Mouse (Mus musculus) Patski (cell line): ENCODE measurements around the gene Kif20b. TPM values are rescaled to one million over a fixed set of nuclear protein-coding genes. Genes with fewer than 3 reads are reported as not detected.

Source experiments
- ATAC-seq: fragments of 100-300 bp; one replicate; pipeline ENCODE4 v1.8.0; 2021
- CTCF ChIA-PET: fragments of 350-600 bp; sonication (Branson Sonifier 250); formaldehyde crosslinking; loops from one replicate; lab custom pipeline; 2022; ENCODE audit warnings: inconsistent platforms; lab: Charles Lee
- POLR2A ChIA-PET: fragments of 350-600 bp; sonication (Branson Sonifier 250); formaldehyde crosslinking; loops from one replicate; lab custom pipeline; 2022; ENCODE audit warnings: antibody characterized with exemption, inconsistent platforms; lab: Charles Lee
- DNase-seq: peaks from one replicate; pipeline ENCODE4 v3.0.0-alpha.2; 2011; ENCODE audit warnings: low read depth, low spot score
- H3K27me3 ChIP-seq: fragments of 371-371 bp; one replicate; pipeline ENCODE4 v1.5.1; 2021
- CTCF ChIP-seq: fragments of 100-300 bp; IDR thresholded peaks from one replicate; pipeline ENCODE4 v1.5.1; 2021
- in situ Hi-C: fragments of 300-500 bp; cut with MboI; formaldehyde crosslinking; loops from 3 replicates; pipeline ENCODE4 v1.11.1; 2018; ENCODE audit warnings: low pct_unique_long_range_greater_than_20kb, mixed read lengths
- polyA plus RNA-seq: library from polyadenylated mRNA; unstranded; gene quantifications from one replicate; pipeline ENCODE4 v1.2.3, GENCODE M21; 2021

Gene Kif20b
- polyA plus RNA-seq, 1 experiment from 2014 or later, result 34.1 TPM

- DNase-seq (no peak), ATAC-seq (no peak)
- in situ Hi-C loops, result no loop called here
- CTCF ChIA-PET, result interaction anchor here (1.3 kb wide), 2 partner anchors 10 to 13 kb away, joined by 3 read pairs; partner anchors contain the start of gene Kif20b
- peaks cover 31% of the 10 kb centered on the region for H3K27me3 ChIP-seq
- POLR2A ChIA-PET, result no interaction called here
- no peak for TF ChIP-seq CTCF
These were observed 9.8 kb upstream of the Kif20b start for GRCm38 (mm10) chr19:34912366-34912765.

- peaks cover 8% of the 10 kb centered on the region for H3K27me3 ChIP-seq
- TF ChIP-seq CTCF, result no peak
- ChIA-PET POLR2A (no interaction called here), CTCF (no interaction called here)
- no peak for DNase-seq
- in situ Hi-C loops, result no loop called here
- no peak for ATAC-seq
These were observed 2.1 kb upstream of the Kif20b start for GRCm38 (mm10) chr19:34920066-34920465.

- POLR2A ChIA-PET, result no interaction called here
- no peak for ATAC-seq
- CTCF ChIA-PET, result no interaction called here
- H3K27me3 ChIP-seq, result peaks cover 7% of the 10 kb centered on the region
- TF ChIP-seq CTCF, result no peak
- in situ Hi-C loops, result no loop called here
- DNase-seq, result no peak
These were observed 1.6 kb upstream of the Kif20b start for GRCm38 (mm10) chr19:34920531-34920930.

- DNase-seq (no peak), ATAC-seq (peak; percentile 8)
- peak; percentile 60 for TF ChIP-seq CTCF
- POLR2A ChIA-PET, result no interaction called here
- in situ Hi-C loops, result no loop called here
- CTCF ChIA-PET, result interaction anchor here (1.2 kb wide), 1 partner anchor 91 kb away, joined by 3 read pairs; no protein-coding TSS in a partner anchor
- H3K27me3 ChIP-seq, result peaks cover 2% of the 10 kb centered on the region
These were observed 909 bp upstream of the Kif20b start for GRCm38 (mm10) chr19:34921253-34921651.

- no peak for TF ChIP-seq CTCF
- in situ Hi-C loops, result no loop called here
- no peaks in the 10 kb centered on the region for H3K27me3 ChIP-seq
- CTCF ChIA-PET, result interaction anchor here (0.9 to 1.2 kb wide), 2 partner anchors 11 to 92 kb away, joined by 3 read pairs; no protein-coding TSS in a partner anchor
- DNase-seq (peak; percentile 0), ATAC-seq (no peak)
- POLR2A ChIA-PET, result no interaction called here
These were observed 422 bp downstream of the Kif20b start for GRCm38 (mm10) chr19:34922603-34922963.

- TF ChIP-seq CTCF, result no peak
- in situ Hi-C loops, result no loop called here
- CTCF ChIA-PET, result interaction anchor here (1.0 to 2.9 kb wide), 5 partner anchors 9 to 25 kb away, joined by 3 to 10 read pairs (median 4); no protein-coding TSS in a partner anchor
These were observed 25.0 kb downstream of the Kif20b start for GRCm38 (mm10) chr19:34947206-34947605.

GRCm38 (mm10) chr19:34953842-34954541 is 31.8 kb downstream of the Kif20b start:
- POLR2A ChIA-PET, result no interaction called here
- no peak for DNase-seq
- ATAC-seq, result no peak
- CTCF ChIA-PET, result interaction anchor here (1.3 kb wide), 1 partner anchor 9 kb away, joined by 4 read pairs; no protein-coding TSS in a partner anchor
- in situ Hi-C loops, result no loop called here
- no peaks in the 10 kb centered on the region for H3K27me3 ChIP-seq
- peak; percentile 31 for TF ChIP-seq CTCF

More at GRCm38 (mm10) chr19:34947206-34947605, 25.0 kb downstream of the Kif20b start:
- DNase-seq, result no peak
- no peaks in the 10 kb centered on the region for H3K27me3 ChIP-seq
- ATAC-seq, result no peak
- POLR2A ChIA-PET, result no interaction called here

GRCm38 (mm10) chr19:34959369-34959768 is 37.2 kb downstream of the Kif20b start:
- no peak for TF ChIP-seq CTCF
- in situ Hi-C loops, result no loop called here
- no peak for ATAC-seq
- no peak for DNase-seq
- CTCF ChIA-PET, result interaction anchor here (1.3 to 1.4 kb wide), 2 partner anchors 11 to 13 kb away, joined by 3 to 4 read pairs; no protein-coding TSS in a partner anchor
- POLR2A ChIA-PET, result no interaction called here
- no peaks in the 10 kb centered on the region for H3K27me3 ChIP-seq

GRCm38 (mm10) chr19:34984742-34985141 is 62.6 kb downstream of the Kif20b start:
- no peak for DNase-seq
- no peaks in the 10 kb centered on the region for H3K27me3 ChIP-seq
- POLR2A ChIA-PET, result no interaction called here
- no peak for TF ChIP-seq CTCF
- CTCF ChIA-PET, result interaction anchor here (2.0 kb wide), 1 partner anchor 8 kb away, joined by 10 read pairs; no protein-coding TSS in a partner anchor
- no peak for ATAC-seq
- in situ Hi-C loops, result no loop called here

GRCm38 (mm10) chr19:34990443-34990842 is 68.3 kb downstream of the Kif20b start:
- no peak for TF ChIP-seq CTCF
- no peak for ATAC-seq
- in situ Hi-C loops, result loop anchor here (5.0 kb wide), 1 partner anchor 1072 kb away; no protein-coding TSS in a partner anchor
- DNase-seq, result no peak
- POLR2A ChIA-PET, result no interaction called here
- H3K27me3 ChIP-seq, result peaks cover 20% of the 10 kb centered on the region
- CTCF ChIA-PET, result interaction anchor here (1.3 kb wide), 1 partner anchor 1093 kb away, joined by 3 read pairs; the partner anchor contains the start of gene Rpp30
